Mouse (Mus musculus) left cerebral cortex, adult 18-20 months (tissue): ENCODE data around the gene Osbpl3. TPM values are rescaled to one million over a fixed set of nuclear protein-coding genes. Genes with fewer than 3 reads are reported as not detected.
"Not testable (repeated sequence)": the region's sequence is repeated elsewhere in the genome, so short reads cannot be mapped to it uniquely, and the experiment has no call there.

Experiments used
- DNase-seq, 2 experiments: peaks; one replicate each; pipeline ENCODE4 v3.0.0; 2021 to 2022; ENCODE audit warnings: low spot score in 2 of 2, mixed read lengths in 1 of 2
- total RNA-seq, 2 experiments: library from RNA; stranded (reverse); gene quantifications; 2 replicates each; pipeline ENCODE4 v1.2.3; 2021

Gene Osbpl3
- total RNA-seq, 2 experiments from 2014 or later = 42.6 to 44.3 TPM

GRCm38 (mm10) chr6:50455102-50455828, 736 bp downstream of the Osbpl3 start:
- peak; percentile 39 to 45 for DNase-seq

GRCm38 (mm10) chr6:50453651-50454050, 2.4 kb downstream of the Osbpl3 start:
- DNase-seq = no peak

GRCm38 (mm10) chr6:50452220-50452619, 3.8 kb downstream of the Osbpl3 start:
- no peak for DNase-seq

GRCm38 (mm10) chr6:50445616-50446015, 10.4 kb downstream of the Osbpl3 start:
- no peak for DNase-seq

- no peak for DNase-seq
Observed at GRCm38 (mm10) chr6:50440966-50441862, 14.8 kb downstream of the Osbpl3 start.

- peak; percentile 51 to 66 for DNase-seq
Observed at GRCm38 (mm10) chr6:50440197-50440596, 15.8 kb downstream of the Osbpl3 start.

GRCm38 (mm10) chr6:50438900-50439299, 17.1 kb downstream of the Osbpl3 start:
- not testable (repeated sequence) for DNase-seq

- DNase-seq = no peak
Observed at GRCm38 (mm10) chr6:50437815-50438214, 18.2 kb downstream of the Osbpl3 start.

GRCm38 (mm10) chr6:50436661-50437060, 19.3 kb downstream of the Osbpl3 start:
- no peak for DNase-seq

GRCm38 (mm10) chr6:50432491-50432890, 23.5 kb downstream of the Osbpl3 start:
- DNase-seq = no peak

GRCm38 (mm10) chr6:50429299-50429698, 26.7 kb downstream of the Osbpl3 start:
- no peak for DNase-seq

- no peak for DNase-seq
Observed at GRCm38 (mm10) chr6:50427051-50427732, 28.8 kb downstream of the Osbpl3 start.

- no peak for DNase-seq
Observed at GRCm38 (mm10) chr6:50426571-50426970, 29.4 kb downstream of the Osbpl3 start.

GRCm38 (mm10) chr6:50424271-50424670, 31.7 kb downstream of the Osbpl3 start:
- DNase-seq = no peak

- no peak for DNase-seq
Observed at GRCm38 (mm10) chr6:50420413-50420812, 35.6 kb downstream of the Osbpl3 start.

- DNase-seq = no peak
Observed at GRCm38 (mm10) chr6:50419518-50420290, 36.3 kb downstream of the Osbpl3 start.

GRCm38 (mm10) chr6:50418951-50419350, 37.0 kb downstream of the Osbpl3 start:
- no peak for DNase-seq

GRCm38 (mm10) chr6:50416854-50417253, 39.1 kb downstream of the Osbpl3 start:
- DNase-seq = no peak

GRCm38 (mm10) chr6:50415431-50415830, 40.6 kb downstream of the Osbpl3 start:
- no peak for DNase-seq

GRCm38 (mm10) chr6:50414547-50414946, 41.5 kb downstream of the Osbpl3 start:
- peak in 1 of 2 experiments; percentile 36 for DNase-seq

GRCm38 (mm10) chr6:50413381-50413780, 42.6 kb downstream of the Osbpl3 start:
- DNase-seq = no peak
